Mouse (Mus musculus) testis, postnatal 14 days (tissue): ENCODE results near the gene Slc24a1.
"Not testable (repeated sequence)": the region's sequence is repeated elsewhere in the genome, so short reads cannot be mapped to it uniquely, and the experiment has no call there.

Source experiments
- DNase-seq: peaks from one replicate; pipeline ENCODE4 v3.0.0; 2021; ENCODE audit warnings: low spot score

Gene Slc24a1

GRCm38 (mm10) chr9:64951161-64951657 lies at the start of gene Slc24a1:
Gene Slc24a1 (minus strand): TSS chr9:64951607.
- no peak for DNase-seq

- DNase-seq: not testable (repeated sequence)
Observed at GRCm38 (mm10) chr9:64995464-64995863, 44.1 kb upstream of the Slc24a1 start.

- no peak for DNase-seq
Observed at GRCm38 (mm10) chr9:64990291-64990690, 38.9 kb upstream of the Slc24a1 start.

- no peak for DNase-seq
Observed at GRCm38 (mm10) chr9:64988443-64988842, 37.0 kb upstream of the Slc24a1 start.

- DNase-seq: no peak
Observed at GRCm38 (mm10) chr9:64987651-64988050, 36.2 kb upstream of the Slc24a1 start.

GRCm38 (mm10) chr9:64985807-64986206 lies 34.4 kb upstream of the Slc24a1 start:
- DNase-seq: no peak

GRCm38 (mm10) chr9:64985037-64985794 lies 33.8 kb upstream of the Slc24a1 start:
- DNase-seq: no peak

GRCm38 (mm10) chr9:64981904-64982303 lies 30.5 kb upstream of the Slc24a1 start:
- DNase-seq: no peak

GRCm38 (mm10) chr9:64980548-64980947 lies 29.1 kb upstream of the Slc24a1 start:
- no peak for DNase-seq

- DNase-seq: no peak
Observed at GRCm38 (mm10) chr9:64960978-64961320, 9.5 kb upstream of the Slc24a1 start.

GRCm38 (mm10) chr9:64960117-64960977 lies 8.9 kb upstream of the Slc24a1 start, which contains the start of gene Ints14:
Gene Ints14 (plus strand): TSS chr9:64960905.
- DNase-seq: peak; percentile 93

- DNase-seq: no peak
Observed at GRCm38 (mm10) chr9:64957276-64957675, 5.9 kb upstream of the Slc24a1 start.

- DNase-seq: no peak
Observed at GRCm38 (mm10) chr9:64956337-64956736, 4.9 kb upstream of the Slc24a1 start.

- DNase-seq: no peak
Observed at GRCm38 (mm10) chr9:64953190-64953589, 1.8 kb upstream of the Slc24a1 start.

- DNase-seq: no peak
Observed at GRCm38 (mm10) chr9:64952055-64952454, 648 bp upstream of the Slc24a1 start.

- DNase-seq: no peak
Observed at GRCm38 (mm10) chr9:64947483-64948095, 3.8 kb downstream of the Slc24a1 start.

- no peak for DNase-seq
Observed at GRCm38 (mm10) chr9:64943997-64944396, 7.4 kb downstream of the Slc24a1 start.

- no peak for DNase-seq
Observed at GRCm38 (mm10) chr9:64941650-64942049, 9.8 kb downstream of the Slc24a1 start.

- no peak for DNase-seq
Observed at GRCm38 (mm10) chr9:64940731-64941346, 10.6 kb downstream of the Slc24a1 start.

- no peak for DNase-seq
Observed at GRCm38 (mm10) chr9:64939790-64940189, 11.6 kb downstream of the Slc24a1 start.

- no peak for DNase-seq
Observed at GRCm38 (mm10) chr9:64939281-64939680, 12.1 kb downstream of the Slc24a1 start.

- no peak for DNase-seq
Observed at GRCm38 (mm10) chr9:64938535-64938934, 12.9 kb downstream of the Slc24a1 start.
